Mouse (Mus musculus): ENCODE results near the gene Pla2g4b. TPM values are rescaled to one million over a fixed set of nuclear protein-coding genes. Genes with fewer than 3 reads are reported as not detected.

Gene Pla2g4b
- total RNA-seq, 1 experiment from 2014 or later, result 3.4 TPM

GRCm38 (mm10) chr2:120049632-120050274 is 16.5 kb downstream of the Pla2g4b start:
- peak in 1 of 2 experiments; percentile 46; a peak in 1 of 4 replicates for ATAC-seq (replicated peaks in 1 of 2; ENCODE audit: insufficient read depth in 1 of 2, low FRiP score in 2 of 2, low TSS enrichment in 1 of 2, low read depth in 1 of 2, poor library complexity in 2 of 2, severe bottlenecking in 2 of 2)

- ATAC-seq (replicated peaks in 1 of 2; ENCODE audit: insufficient read depth in 1 of 2, low FRiP score in 2 of 2, low TSS enrichment in 1 of 2, low read depth in 1 of 2, poor library complexity in 2 of 2, severe bottlenecking in 2 of 2), result no peak
Observed at GRCm38 (mm10) chr2:120051405-120051804, 18.2 kb downstream of the Pla2g4b start.

GRCm38 (mm10) chr2:120054771-120055552 is 21.7 kb downstream of the Pla2g4b start:
- ATAC-seq (replicated peaks in 1 of 2; ENCODE audit: insufficient read depth in 1 of 2, low FRiP score in 2 of 2, low TSS enrichment in 1 of 2, low read depth in 1 of 2, poor library complexity in 2 of 2, severe bottlenecking in 2 of 2), result no peak

GRCm38 (mm10) chr2:120055923-120056322 is 22.7 kb downstream of the Pla2g4b start:
- no peak for ATAC-seq (replicated peaks in 1 of 2; ENCODE audit: insufficient read depth in 1 of 2, low FRiP score in 2 of 2, low TSS enrichment in 1 of 2, low read depth in 1 of 2, poor library complexity in 2 of 2, severe bottlenecking in 2 of 2)

GRCm38 (mm10) chr2:120058818-120059217 is 25.6 kb downstream of the Pla2g4b start:
- no peak for ATAC-seq (replicated peaks in 1 of 2; ENCODE audit: insufficient read depth in 1 of 2, low FRiP score in 2 of 2, low TSS enrichment in 1 of 2, low read depth in 1 of 2, poor library complexity in 2 of 2, severe bottlenecking in 2 of 2)

GRCm38 (mm10) chr2:120059466-120059865 is 26.2 kb downstream of the Pla2g4b start:
- ATAC-seq (replicated peaks in 1 of 2; ENCODE audit: insufficient read depth in 1 of 2, low FRiP score in 2 of 2, low TSS enrichment in 1 of 2, low read depth in 1 of 2, poor library complexity in 2 of 2, severe bottlenecking in 2 of 2), result no peak

- ATAC-seq (replicated peaks in 1 of 2; ENCODE audit: insufficient read depth in 1 of 2, low FRiP score in 2 of 2, low TSS enrichment in 1 of 2, low read depth in 1 of 2, poor library complexity in 2 of 2, severe bottlenecking in 2 of 2), result no peak
Observed at GRCm38 (mm10) chr2:120060190-120060589, 27.0 kb downstream of the Pla2g4b start.

GRCm38 (mm10) chr2:120060651-120061050 is 27.4 kb downstream of the Pla2g4b start:
- ATAC-seq (replicated peaks in 1 of 2; ENCODE audit: insufficient read depth in 1 of 2, low FRiP score in 2 of 2, low TSS enrichment in 1 of 2, low read depth in 1 of 2, poor library complexity in 2 of 2, severe bottlenecking in 2 of 2), result no peak

- no peak for ATAC-seq (replicated peaks in 1 of 2; ENCODE audit: insufficient read depth in 1 of 2, low FRiP score in 2 of 2, low TSS enrichment in 1 of 2, low read depth in 1 of 2, poor library complexity in 2 of 2, severe bottlenecking in 2 of 2)
Observed at GRCm38 (mm10) chr2:120062248-120062647, 29.0 kb downstream of the Pla2g4b start.

- no peak for ATAC-seq (replicated peaks in 1 of 2; ENCODE audit: insufficient read depth in 1 of 2, low FRiP score in 2 of 2, low TSS enrichment in 1 of 2, low read depth in 1 of 2, poor library complexity in 2 of 2, severe bottlenecking in 2 of 2)
Observed at GRCm38 (mm10) chr2:120064639-120065038, 31.4 kb downstream of the Pla2g4b start.

- ATAC-seq (replicated peaks in 1 of 2; ENCODE audit: insufficient read depth in 1 of 2, low FRiP score in 2 of 2, low TSS enrichment in 1 of 2, low read depth in 1 of 2, poor library complexity in 2 of 2, severe bottlenecking in 2 of 2), result no peak
Observed at GRCm38 (mm10) chr2:120065243-120065642, 32.0 kb downstream of the Pla2g4b start.

GRCm38 (mm10) chr2:120066224-120066623 is 33.0 kb downstream of the Pla2g4b start:
- ATAC-seq (replicated peaks in 1 of 2; ENCODE audit: insufficient read depth in 1 of 2, low FRiP score in 2 of 2, low TSS enrichment in 1 of 2, low read depth in 1 of 2, poor library complexity in 2 of 2, severe bottlenecking in 2 of 2), result no peak

GRCm38 (mm10) chr2:120068555-120069465 is 35.6 kb downstream of the Pla2g4b start:
- ATAC-seq (replicated peaks in 1 of 2; ENCODE audit: insufficient read depth in 1 of 2, low FRiP score in 2 of 2, low TSS enrichment in 1 of 2, low read depth in 1 of 2, poor library complexity in 2 of 2, severe bottlenecking in 2 of 2), result peak; percentile 34 to 55; a peak in 3 of 4 replicates

- no peak for ATAC-seq (replicated peaks in 1 of 2; ENCODE audit: insufficient read depth in 1 of 2, low FRiP score in 2 of 2, low TSS enrichment in 1 of 2, low read depth in 1 of 2, poor library complexity in 2 of 2, severe bottlenecking in 2 of 2)
Observed at GRCm38 (mm10) chr2:120069466-120069990, 36.3 kb downstream of the Pla2g4b start.

GRCm38 (mm10) chr2:120074096-120074495 is 40.9 kb downstream of the Pla2g4b start:
- ATAC-seq (replicated peaks in 1 of 2; ENCODE audit: insufficient read depth in 1 of 2, low FRiP score in 2 of 2, low TSS enrichment in 1 of 2, low read depth in 1 of 2, poor library complexity in 2 of 2, severe bottlenecking in 2 of 2), result no peak

GRCm38 (mm10) chr2:120076076-120076705 is 43.0 kb downstream of the Pla2g4b start:
- peak; percentile 71 to 75 for ATAC-seq (replicated peaks in 1 of 2; ENCODE audit: insufficient read depth in 1 of 2, low FRiP score in 2 of 2, low TSS enrichment in 1 of 2, low read depth in 1 of 2, poor library complexity in 2 of 2, severe bottlenecking in 2 of 2)

GRCm38 (mm10) chr2:120082416-120082815 is 49.2 kb downstream of the Pla2g4b start:
- no peak for ATAC-seq (replicated peaks in 1 of 2; ENCODE audit: insufficient read depth in 1 of 2, low FRiP score in 2 of 2, low TSS enrichment in 1 of 2, low read depth in 1 of 2, poor library complexity in 2 of 2, severe bottlenecking in 2 of 2)
